Mouse (Mus musculus) midbrain, embryonic 15.5 days (tissue): Measurements from ENCODE around the gene Hspg2. TPM values are rescaled to one million over a fixed set of nuclear protein-coding genes. Genes with fewer than 3 reads are reported as not detected.

Experiments used
- ATAC-seq: fragments of 200-750 bp; cut with Nextera tagmentation; replicated peaks from 2 replicates; pipeline ENCODE4 v1.8.0; 2017; ENCODE audit warnings: moderate TSS enrichment
- H3K27ac ChIP-seq: fragments of 300-500 bp; sonication (generic); 2 replicates; pipeline ENCODE4 v1.5.1; 2015; ENCODE audit warnings: mild to moderate bottlenecking, inconsistent platforms
- H3K27me3 ChIP-seq: fragments of 300-500 bp; sonication (generic); replicated peaks from 2 replicates; pipeline ENCODE4 v1.6.1; 2015; ENCODE audit warnings: inconsistent platforms
- H3K36me3 ChIP-seq: fragments of 300-500 bp; sonication (generic); replicated peaks from 2 replicates; pipeline ENCODE4 v1.6.1; 2015; ENCODE audit warnings: inconsistent platforms
- H3K4me1 ChIP-seq: fragments of 300-500 bp; sonication (generic); 2 replicates; pipeline ENCODE4 v1.6.1; 2015; ENCODE audit warnings: inconsistent platforms
- H3K4me2 ChIP-seq: fragments of 300-500 bp; sonication (generic); 2 replicates; pipeline ENCODE4 v1.6.1; 2015; ENCODE audit warnings: inconsistent platforms, mild to moderate bottlenecking, moderate library complexity
- H3K4me3 ChIP-seq: fragments of 300-500 bp; sonication (generic); 2 replicates; pipeline ENCODE4 v1.5.1; 2015; ENCODE audit warnings: mild to moderate bottlenecking, inconsistent platforms
- H3K9ac ChIP-seq: fragments of 300-500 bp; sonication (generic); 2 replicates; pipeline ENCODE4 v1.6.1; 2015; ENCODE audit warnings: mild to moderate bottlenecking, inconsistent platforms
- H3K9me3 ChIP-seq: fragments of 300-500 bp; sonication (generic); 2 replicates; pipeline ENCODE4 v1.6.1; 2016; ENCODE audit warnings: inconsistent platforms
- WGBS: fragments of 180-500 bp; shearing (Covaris S2); methylation state at CpG from one replicate; pipeline ENCODE4 v1.1.7; 2015; ENCODE audit warnings: mixed read lengths; 5-methylcytosine and 5-hydroxymethylcytosine counted together
- microRNA-seq: library from miRNA; unstranded; fragments of <30 nt; microRNA quantifications from one replicate; pipeline ENCODE4, GENCODE M21; 2016
- polyA plus RNA-seq: library from polyadenylated mRNA; unstranded; fragments of >200 nt; fragmentation: Nextera tagmentation; extraction: Ambion mirVana; gene quantifications from 2 replicates; pipeline ENCODE4 v1.2.1, GENCODE M21; 2015

The Hspg2 gene
- polyA plus RNA-seq, 1 experiment from 2014 or later, result 4.1 TPM

DNA sequence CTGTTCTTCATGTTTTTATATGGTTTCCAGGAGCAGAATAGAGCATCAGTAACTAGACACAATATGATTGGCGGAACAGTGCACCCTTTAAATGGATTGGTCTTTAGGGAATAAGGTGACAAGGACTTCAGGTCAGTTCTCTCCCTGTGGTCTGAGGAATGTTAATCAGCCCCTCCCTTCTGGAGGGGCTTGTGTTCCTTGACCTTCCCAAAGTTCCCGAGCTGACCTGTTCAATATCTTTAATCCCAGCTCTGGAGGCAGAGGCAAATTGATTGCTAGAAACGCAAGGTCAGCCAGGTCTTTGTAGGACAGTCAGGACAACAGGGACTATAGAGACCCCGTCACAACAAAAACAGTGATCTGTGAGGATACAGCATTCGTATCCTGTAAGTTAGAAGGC, 130.0 kb downstream of the Hspg2 start:
- H3K4me3 ChIP-seq, result no peak overlapping the region
- peaks cover 36% of the 10 kb centered on the region for H3K4me1 ChIP-seq
- H3K4me2 ChIP-seq, result no peak overlapping the region
- 70% methylated on average over 5 of the region's 5 CpGs for WGBS
- H3K9me3 ChIP-seq, result no peaks in the 10 kb centered on the region
- H3K27ac ChIP-seq, result no peak overlapping the region
- no peak overlapping the region for H3K9ac ChIP-seq
- no peaks in the 10 kb centered on the region for H3K36me3 ChIP-seq
- no peaks in the 10 kb centered on the region for H3K27me3 ChIP-seq
- no peak for ATAC-seq

DNA sequence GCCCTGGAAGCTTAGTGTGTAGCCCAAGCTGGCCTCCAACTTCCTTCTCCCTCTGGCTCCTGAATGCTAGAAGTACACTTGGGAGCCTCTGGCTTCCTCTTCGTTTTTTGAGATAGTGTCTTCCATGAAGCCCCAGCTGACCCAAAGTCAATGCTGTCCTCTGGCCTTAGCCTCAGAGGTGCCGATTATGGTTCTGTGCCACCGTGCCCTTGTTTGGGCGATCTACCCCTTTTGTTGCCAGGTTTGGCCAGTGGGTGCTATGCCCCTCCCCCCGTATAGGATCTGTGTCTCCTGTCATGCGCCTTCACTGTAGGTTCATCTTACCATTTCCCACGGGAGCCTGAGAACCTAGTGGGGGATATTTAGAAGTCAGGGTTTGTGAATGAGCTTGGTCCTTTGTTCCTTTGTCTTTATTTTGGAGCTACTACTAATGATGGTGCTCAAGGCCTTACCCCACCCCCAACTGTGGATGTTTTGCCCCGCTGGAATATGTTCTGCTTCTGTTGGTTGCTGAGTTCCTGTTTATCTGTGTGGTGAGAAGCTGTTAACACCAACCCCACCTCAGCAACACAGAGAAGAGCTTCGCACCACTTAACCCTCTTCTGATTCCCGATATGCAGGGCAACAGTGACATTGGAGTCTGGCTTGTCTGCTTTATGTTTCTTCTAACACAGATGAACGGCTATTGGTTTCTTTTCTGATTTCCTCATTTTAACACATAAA, 135.0 kb downstream of the Hspg2 start:
- no peak overlapping the region for H3K4me3 ChIP-seq
- H3K36me3 ChIP-seq, result peaks cover 23% of the 10 kb centered on the region
- no peaks in the 10 kb centered on the region for H3K9me3 ChIP-seq
- no peak overlapping the region for H3K9ac ChIP-seq
- WGBS, result 81% methylated on average over 11 of the region's 11 CpGs
- H3K4me2 ChIP-seq, result no peak overlapping the region
- H3K4me1 ChIP-seq, result peaks cover 11% of the 10 kb centered on the region; the same call in 1 of the 2 replicates
- H3K27ac ChIP-seq, result no peak overlapping the region
- H3K27me3 ChIP-seq, result no peaks in the 10 kb centered on the region
- no peak for ATAC-seq

DNA sequence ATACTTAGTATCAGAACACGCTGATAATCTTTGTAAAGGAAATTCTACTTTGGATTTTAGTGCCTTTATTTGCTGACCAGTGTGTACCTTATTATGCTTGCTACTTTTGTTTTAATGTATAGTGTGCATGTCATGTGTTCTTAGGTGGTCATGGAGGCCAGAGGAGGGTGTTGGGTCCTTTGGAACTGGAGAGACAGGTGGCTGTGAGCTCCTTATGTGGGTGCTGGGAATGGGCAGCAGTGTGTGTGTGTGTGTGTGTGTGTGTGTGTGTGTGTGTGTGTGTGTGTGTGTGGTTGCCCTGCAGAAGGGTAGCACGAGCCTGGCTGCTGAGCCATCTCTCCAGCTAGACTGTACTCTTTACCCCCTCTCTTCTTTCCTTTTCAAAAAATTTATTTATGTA, 138.5 kb downstream of the Hspg2 start:
- Histone ChIP-seq H3K9me3 (no peaks in the 10 kb centered on the region), H3K36me3 (peaks cover 53% of the 10 kb centered on the region), H3K27me3 (no peaks in the 10 kb centered on the region), H3K27ac (no peak overlapping the region), H3K4me2 (no peak overlapping the region), H3K4me3 (no peak overlapping the region), H3K4me1 (0 out of 2 replicates have a peak, but pooled peaks cover 3% of the 10 kb centered on the region), H3K9ac (no peak overlapping the region)
- over 99% methylated on average over 2 of the region's 2 CpGs for WGBS
- no peak for ATAC-seq

DNA sequence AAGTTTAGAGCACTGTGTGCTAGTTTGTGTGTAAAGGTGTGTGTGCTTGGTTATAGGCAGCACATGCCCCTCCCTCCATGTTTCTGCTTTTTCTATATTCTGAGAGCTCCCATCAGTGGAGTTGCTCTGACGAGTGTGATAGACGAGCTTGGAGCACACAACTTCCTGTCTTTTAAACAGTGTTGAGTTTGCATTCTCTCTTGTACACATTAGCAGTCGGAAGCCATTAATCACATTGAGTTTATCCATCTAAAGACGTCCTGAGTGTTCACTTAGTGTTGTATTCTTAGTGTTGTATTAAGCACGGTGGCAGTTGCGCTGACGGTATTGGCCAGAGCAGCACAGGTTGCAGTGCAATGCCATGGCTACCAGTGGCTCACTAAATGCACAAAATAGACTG, 140.7 kb downstream of the Hspg2 start:
- Histone ChIP-seq H3K36me3 (peaks cover 71% of the 10 kb centered on the region), H3K9ac (no peak overlapping the region), H3K27me3 (no peaks in the 10 kb centered on the region), H3K4me2 (no peak overlapping the region), H3K4me1 (no peaks in the 10 kb centered on the region), H3K9me3 (no peaks in the 10 kb centered on the region), H3K4me3 (no peak overlapping the region), H3K27ac (no peak overlapping the region)
- ATAC-seq, result no peak
- 95% methylated on average over 7 of the region's 7 CpGs for WGBS

DNA sequence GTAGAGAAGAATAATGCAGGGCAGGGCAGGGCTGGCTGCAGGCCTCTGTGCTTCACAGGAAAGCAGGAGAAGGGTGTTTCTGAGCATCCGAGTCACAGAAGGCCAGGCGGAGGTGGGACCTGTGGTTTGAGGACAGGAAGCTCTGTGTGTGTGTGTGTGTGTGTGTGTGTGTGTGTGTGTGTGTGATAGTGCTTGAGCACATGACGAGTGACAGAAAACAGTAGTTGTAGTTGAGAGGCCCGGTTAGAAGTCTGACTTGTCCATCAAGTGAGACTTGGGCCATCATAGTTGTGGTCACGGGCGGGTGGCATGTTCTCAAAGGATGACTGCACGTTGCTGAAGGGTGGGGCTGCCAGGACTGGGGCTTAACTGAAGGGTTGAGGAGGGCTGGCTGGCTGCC, 141.1 kb downstream of the Hspg2 start:
- Histone ChIP-seq H3K9me3 (no peaks in the 10 kb centered on the region), H3K4me1 (no peaks in the 10 kb centered on the region), H3K4me3 (no peak overlapping the region), H3K27me3 (no peaks in the 10 kb centered on the region), H3K9ac (no peak overlapping the region), H3K36me3 (peaks cover 75% of the 10 kb centered on the region), H3K4me2 (no peak overlapping the region), H3K27ac (no peak overlapping the region)
- WGBS, result 91% methylated on average over 7 of the region's 7 CpGs
- ATAC-seq, result no peak

DNA sequence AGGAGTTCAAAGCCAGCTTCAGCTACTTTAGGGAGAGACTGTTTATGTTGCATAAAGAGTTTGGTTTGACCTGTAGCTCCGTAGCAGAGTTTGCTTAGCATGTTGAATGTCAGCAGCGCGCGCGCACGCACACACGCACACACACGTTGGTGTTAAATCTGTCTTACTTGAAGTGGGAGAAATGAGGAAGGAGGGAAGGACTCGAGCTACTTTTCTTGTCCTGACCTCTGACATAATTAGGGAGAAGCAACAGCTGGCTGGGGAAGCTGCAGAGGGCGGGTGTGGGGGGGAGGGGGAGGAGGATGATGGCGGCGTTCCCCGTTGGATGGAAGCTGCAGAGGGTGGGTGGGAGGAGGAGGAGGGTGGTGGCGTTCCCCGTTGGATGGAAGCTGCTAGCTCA, 141.7 kb downstream of the Hspg2 start:
- Histone ChIP-seq H3K36me3 (peaks cover 78% of the 10 kb centered on the region), H3K27me3 (no peaks in the 10 kb centered on the region), H3K4me1 (no peaks in the 10 kb centered on the region), H3K9ac (no peak overlapping the region), H3K27ac (no peak overlapping the region), H3K4me3 (no peak overlapping the region), H3K9me3 (no peaks in the 10 kb centered on the region), H3K4me2 (no peak overlapping the region)
- 84% methylated on average over 15 of the region's 15 CpGs for WGBS
- ATAC-seq, result no peak

Small RNA genes within 50 kb of the gene (microRNA-seq; reads per million reads assigned to microRNA genes)
- gene Mir7018, result not detected

Other genes with a start within 250 kb of the Hspg2 start
- gene Wnt4, start 191.3 kb upstream of the Hspg2 start, polyA plus RNA-seq, result 3.4 and 4.8 TPM in 2 replicates
- gene Cdc42, start 111.0 kb upstream of the Hspg2 start, polyA plus RNA-seq, result 902 and 940 TPM in 2 replicates
- gene Cela3a, start 59.0 kb upstream of the Hspg2 start, polyA plus RNA-seq, result not detected in 2 replicates
- gene Cela3b, start 38.2 kb upstream of the Hspg2 start, polyA plus RNA-seq, result not detected in 2 replicates
- not detected in 2 replicates for gene 1700013G24Rik, start 15.5 kb upstream of the Hspg2 start, polyA plus RNA-seq
- gene Ldlrad2, start 105.8 kb downstream of the Hspg2 start, polyA plus RNA-seq, result 0.47 TPM in 1 of 2 replicates, not detected in the other
- gene Usp48, start 125.0 kb downstream of the Hspg2 start, polyA plus RNA-seq, result 67.0 and 70.6 TPM in 2 replicates
- 85.7 and 88.1 TPM in 2 replicates for gene Rap1gap, start 196.0 kb downstream of the Hspg2 start, polyA plus RNA-seq